Mouse (Mus musculus): ENCODE data around the gene Zfp462.

DNA sequence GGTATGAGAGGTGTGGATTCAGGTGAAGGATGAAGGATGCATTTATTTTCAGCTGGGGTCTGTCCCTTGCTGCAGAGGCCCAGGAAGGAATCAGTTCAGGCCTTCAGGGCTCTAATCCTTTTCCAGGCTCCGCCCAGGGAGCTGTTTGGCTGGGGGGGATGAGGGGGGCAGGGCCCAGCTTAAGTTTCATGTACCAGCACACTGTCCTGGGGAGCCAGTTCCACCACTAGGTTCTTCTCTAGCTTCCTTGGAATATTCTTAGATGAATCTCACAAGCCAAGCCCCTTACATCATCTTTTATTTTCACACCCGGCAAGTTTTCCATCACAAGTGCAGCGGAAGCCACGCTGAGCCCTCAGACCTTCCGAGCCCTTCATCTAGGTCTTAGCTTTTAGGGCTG is 85.6 kb downstream of the Zfp462 start:
- TF ChIP-seq POLR2A (IDR thresholded peaks at IDR 0.05; ENCODE audit: borderline replicate concordance, extremely low read depth, low read depth, low read length), result no peak
- no peak for TF ChIP-seq CTCF (IDR thresholded peaks at IDR 0.05; ENCODE audit: insufficient read depth, low read length)

Measured in lung, adult 2 months (tissue).